ENCODE assay signal across 7 mouse cellular contexts in the genomic region with DNA sequence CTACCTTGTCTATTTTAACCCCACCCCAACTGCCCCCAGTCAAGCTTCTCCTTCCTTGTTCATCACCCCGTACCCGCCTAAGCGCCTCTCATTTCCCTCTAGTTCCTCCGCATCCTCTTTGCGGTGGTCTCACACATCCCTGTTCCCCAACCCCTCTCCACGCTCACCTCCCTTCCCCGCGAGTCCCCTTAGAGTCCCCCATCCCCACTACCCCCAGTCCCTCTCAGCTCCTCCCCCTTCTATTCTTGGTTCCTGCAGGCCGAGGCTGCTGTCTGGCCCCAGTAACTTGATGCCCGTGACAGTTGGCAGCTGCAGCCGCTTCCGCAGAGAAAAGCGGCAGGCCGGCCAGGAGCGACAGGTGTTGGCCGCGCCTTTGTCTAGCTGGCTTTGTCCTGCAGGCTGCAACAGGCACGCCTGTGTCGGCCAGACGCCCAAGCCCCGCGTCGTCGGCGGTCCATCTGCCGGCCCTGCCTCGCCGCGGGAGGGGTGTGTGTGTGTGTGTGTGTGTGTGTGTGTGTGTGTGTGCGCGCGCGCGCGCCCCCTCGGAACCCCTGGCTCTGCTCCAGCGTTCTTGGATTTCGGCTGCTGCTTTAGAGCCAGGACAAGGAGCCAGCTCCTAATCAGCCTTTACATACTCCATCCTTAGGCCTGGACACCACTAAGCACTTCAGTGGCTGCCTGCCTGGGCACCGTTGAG. TPM values are rescaled to one million over a fixed set of nuclear protein-coding genes. Genes with fewer than 3 reads are reported as not detected.
DNase-seq lines count a peak whose midpoint lies in the region; ATAC-seq and TF ChIP-seq lines count a peak whose summit lies in the region.

A gene (minus strand): TSS at position 141 of the 697 bp plus-strand sequence.

- H3K4me2 ChIP-seq in intestine, postnatal 0 days (replicated peaks; ENCODE audit: low read depth) = peak within 1 kb of the TSS; percentile 98
- peak within 1 kb of the TSS; percentile 96 for H3K4me2 ChIP-seq in limb, embryonic 12.5 days
- peak within 1 kb of the TSS; percentile 95 for H3K4me2 ChIP-seq in midbrain, embryonic 13.5 days (replicated peaks)

- peak; percentile 53 for ATAC-seq in granulocyte monocyte progenitor cell, adult 5-6 weeks (replicated peaks; ENCODE audit: poor library complexity, severe bottlenecking)
- ATAC-seq in intestine, postnatal 0 days = peak; percentile 42
- peak; percentile 27 for ATAC-seq in limb, embryonic 12.5 days (ENCODE audit: insufficient number of reproducible peaks, insufficient read depth, low FRiP score, low TSS enrichment, low read depth)
- peak; percentile 72 for ATAC-seq in midbrain, embryonic 13.5 days

- no peak for TF ChIP-seq POLR2A in cortical plate, adult 2 months (IDR thresholded peaks at IDR 0.05; ENCODE audit: extremely low read depth, insufficient read depth, low read length)
- TF ChIP-seq POLR2A in spleen, adult 2 months (IDR thresholded peaks at IDR 0.05; ENCODE audit: low read depth, low read length) = no peak; the same call in 1 of the 2 replicates

- no peak within 1 kb of the TSS for H3K27ac ChIP-seq in cortical plate, adult 2 months (ENCODE audit: insufficient read depth, low read length)
- H3K27ac ChIP-seq in intestine, postnatal 0 days (ENCODE audit: low read depth, low read length) = peak within 1 kb of the TSS; percentile 82
- peak within 1 kb of the TSS; percentile 96 for H3K27ac ChIP-seq in limb, embryonic 12.5 days
- H3K27ac ChIP-seq in midbrain, embryonic 13.5 days = peak within 1 kb of the TSS; percentile 98
- H3K27ac ChIP-seq in spleen, adult 2 months (ENCODE audit: insufficient read depth, low read length) = peak within 1 kb of the TSS; percentile 85

- no peak for TF ChIP-seq CTCF in cortical plate, adult 2 months (IDR thresholded peaks at IDR 0.05; ENCODE audit: extremely low read depth, insufficient read depth, low read length)
- no peak for TF ChIP-seq CTCF in intestine, postnatal 0 days (IDR thresholded peaks at IDR 0.05; ENCODE audit: low read depth)
- no peak for TF ChIP-seq CTCF in spleen, adult 2 months (IDR thresholded peaks at IDR 0.05; ENCODE audit: extremely low read depth, insufficient read depth, insufficient read length, insufficient replicate concordance)

- H3K36me3 ChIP-seq in intestine, postnatal 0 days (ENCODE audit: control insufficient read depth, insufficient read depth) = peaks cover 32% of the 10 kb centered on the region
- 0 out of 2 replicates have a peak, but pooled peaks cover 5% of the 10 kb centered on the region for H3K36me3 ChIP-seq in limb, embryonic 12.5 days
- peaks cover 20% of the 10 kb centered on the region for H3K36me3 ChIP-seq in midbrain, embryonic 13.5 days
- H3K36me3 ChIP-seq in spleen, adult 2 months (ENCODE audit: control insufficient read depth, insufficient read depth, low read length) = no peaks in the 10 kb centered on the region

- H3K27me3 ChIP-seq in intestine, postnatal 0 days (replicated peaks; ENCODE audit: control insufficient read depth, insufficient read depth, low read length) = no peaks in the 10 kb centered on the region
- H3K27me3 ChIP-seq in limb, embryonic 12.5 days = no peaks in the 10 kb centered on the region
- no peaks in the 10 kb centered on the region for H3K27me3 ChIP-seq in midbrain, embryonic 13.5 days
- H3K27me3 ChIP-seq in spleen, adult 2 months (ENCODE audit: control insufficient read depth, insufficient read depth, low read length) = no peaks in the 10 kb centered on the region

- under 1% methylated on average over 39 of the region's 39 CpGs for WGBS in intestine, postnatal 0 days
- WGBS in limb, embryonic 12.5 days = under 1% methylated on average over 32 of the region's 39 CpGs
- WGBS in midbrain, embryonic 13.5 days = under 1% methylated on average over 32 of the region's 39 CpGs
- WGBS in spleen, adult 2 months = 2% methylated on average over 35 of the region's 39 CpGs

- H3K4me1 ChIP-seq in cortical plate, adult 2 months (ENCODE audit: control insufficient read depth, insufficient read depth, low read length) = 0 out of 2 replicates have a peak, but pooled peaks cover 2% of the 10 kb centered on the region
- peaks cover 8% of the 10 kb centered on the region; the same call in 1 of the 2 replicates for H3K4me1 ChIP-seq in intestine, postnatal 0 days (replicated peaks; ENCODE audit: control insufficient read depth, insufficient read depth, low read length)
- H3K4me1 ChIP-seq in limb, embryonic 12.5 days (replicated peaks) = peaks cover 35% of the 10 kb centered on the region
- H3K4me1 ChIP-seq in midbrain, embryonic 13.5 days (replicated peaks) = peaks cover 61% of the 10 kb centered on the region
- peaks cover 9% of the 10 kb centered on the region for H3K4me1 ChIP-seq in spleen, adult 2 months (ENCODE audit: control insufficient read depth, insufficient read depth, insufficient read length)

- H3K9ac ChIP-seq in intestine, postnatal 0 days (ENCODE audit: low read depth, low read length) = peak within 1 kb of the TSS; percentile 80
- peak within 1 kb of the TSS; percentile 84 for H3K9ac ChIP-seq in limb, embryonic 12.5 days (replicated peaks)
- H3K9ac ChIP-seq in midbrain, embryonic 13.5 days (replicated peaks) = peak within 1 kb of the TSS; percentile 96

- no peaks in the 10 kb centered on the region for H3K9me3 ChIP-seq in intestine, postnatal 0 days (ENCODE audit: control insufficient read depth)
- H3K9me3 ChIP-seq in limb, embryonic 12.5 days = no peaks in the 10 kb centered on the region
- no peaks in the 10 kb centered on the region for H3K9me3 ChIP-seq in midbrain, embryonic 13.5 days

- DNase-seq in adrenal gland, adult 2 months = peak; percentile 84
- peak in 1 of 2 experiments; percentile 39 for DNase-seq in spleen, adult 2 months (ENCODE audit: low read depth in 1 of 2, low spot score in 2 of 2)

- H3K4me3 ChIP-seq in cortical plate, adult 2 months (ENCODE audit: insufficient read depth, low read length) = peak within 1 kb of the TSS; percentile 41
- H3K4me3 ChIP-seq in intestine, postnatal 0 days (ENCODE audit: low read depth, low read length) = peak within 1 kb of the TSS; percentile 83
- peak within 1 kb of the TSS; percentile 74 for H3K4me3 ChIP-seq in limb, embryonic 12.5 days (replicated peaks)
- peak within 1 kb of the TSS; percentile 81 for H3K4me3 ChIP-seq in midbrain, embryonic 13.5 days (replicated peaks)
- peak within 1 kb of the TSS; percentile 91 for H3K4me3 ChIP-seq in spleen, adult 2 months (ENCODE audit: extremely low read depth, insufficient read depth, insufficient read length)

RNA-seq across cellular contexts. Expression of the gene that starts here (rescaled TPM):
- total RNA-seq in adrenal gland, adult 2 months (2021) = 100 to 1,000 TPM; 190 to 273 TPM
- polyA plus RNA-seq in adrenal gland, adult 2 months (2012; rRNA removed) = 252 and 309 TPM in 2 replicates
- 20.1 and 22.3 TPM in 2 replicates for polyA plus RNA-seq in cortical plate, adult 2 months (2012; rRNA removed)
- 45.9 and 51.9 TPM in 2 replicates for total RNA-seq in granulocyte monocyte progenitor cell, adult 5-6 weeks (2014; fragmentation: Nextera tagmentation)
- 29.1 TPM in 2 replicates for total RNA-seq in granulocyte monocyte progenitor cell, adult 5-6 weeks (2017)
- 84.1 and 84.8 TPM in 2 replicates for polyA plus RNA-seq in intestine, postnatal 0 days (2015; fragmentation: Nextera tagmentation; extraction: Ambion mirVana)
- 121 and 127 TPM in 2 replicates for polyA plus RNA-seq in limb, embryonic 12.5 days (2016; fragmentation: Nextera tagmentation; extraction: Ambion mirVana)
- polyA plus RNA-seq in midbrain, embryonic 13.5 days (2015; fragmentation: Nextera tagmentation; extraction: Ambion mirVana) = 316 and 357 TPM in 2 replicates
- polyA plus RNA-seq in spleen, adult 2 months (2012; rRNA removed) = 59.9 and 87.9 TPM in 2 replicates

Comparison
In these comparisons a context has a peak if more than half of its experiments do, and no peak if none do; other contexts are left out.
1. H3K4me3 ChIP-seq: peak in every context shown above with its lines; median percentile 91 in spleen, adult 2 months; 83 in intestine, postnatal 0 days; 81 in midbrain, embryonic 13.5 days; 74 in limb, embryonic 12.5 days; 41 in cortical plate, adult 2 months.